Mouse (Mus musculus) hindbrain, embryonic 12.5 days (tissue): ENCODE results near the gene 1600002K03Rik. TPM values are rescaled to one million over a fixed set of nuclear protein-coding genes. Genes with fewer than 3 reads are reported as not detected.

Experiments
- ATAC-seq: fragments of 200-750 bp; cut with Nextera tagmentation; 2 replicates; pipeline ENCODE4 v1.8.0; 2017; ENCODE audit warnings: moderate TSS enrichment; ENCODE audit not compliant: low FRiP score
- H3K27ac ChIP-seq: fragments of 300-500 bp; sonication (generic); 2 replicates; pipeline ENCODE4 v1.5.1; 2016; ENCODE audit warnings: mild to moderate bottlenecking
- H3K27me3 ChIP-seq: fragments of 300-500 bp; sonication (generic); 2 replicates; pipeline ENCODE4 v1.6.1; 2016; ENCODE audit warnings: mild to moderate bottlenecking
- H3K36me3 ChIP-seq: fragments of 300-500 bp; sonication (generic); 2 replicates; pipeline ENCODE4 v1.6.1; 2016; ENCODE audit warnings: mild to moderate bottlenecking
- H3K4me1 ChIP-seq: fragments of 300-500 bp; sonication (generic); 2 replicates; pipeline ENCODE4 v1.6.1; 2016
- H3K4me2 ChIP-seq: fragments of 300-500 bp; sonication (generic); replicated peaks from 2 replicates; pipeline ENCODE4 v1.6.1; 2016; ENCODE audit warnings: mild to moderate bottlenecking
- H3K4me3 ChIP-seq: fragments of 300-500 bp; sonication (generic); 2 replicates; pipeline ENCODE4 v1.5.1; 2016; ENCODE audit warnings: mild to moderate bottlenecking
- H3K9ac ChIP-seq: fragments of 300-500 bp; sonication (generic); 2 replicates; pipeline ENCODE4 v1.6.1; 2016; ENCODE audit warnings: mild to moderate bottlenecking, moderate library complexity
- H3K9me3 ChIP-seq: fragments of 300-500 bp; sonication (generic); replicated peaks from 2 replicates; pipeline ENCODE4 v1.6.1; 2016; ENCODE audit warnings: mild to moderate bottlenecking
- WGBS: fragments of 180-500 bp; shearing (Covaris S2); methylation state at CpG from one replicate; pipeline ENCODE4 v1.1.7; 2016; 5-methylcytosine and 5-hydroxymethylcytosine counted together
- polyA plus RNA-seq: library from polyadenylated mRNA; unstranded; fragments of >200 nt; fragmentation: Nextera tagmentation; extraction: Ambion mirVana; gene quantifications from 2 replicates; pipeline ENCODE4 v1.2.1, GENCODE M21; 2016

1600002K03Rik gene
- polyA plus RNA-seq, 1 experiment from 2014 or later, result 13.3 TPM

- peak overlapping the region; percentile 99 for H3K4me2 ChIP-seq
- H3K27me3 ChIP-seq, result no peaks in the 10 kb centered on the region
- under 1% methylated on average over 42 of the region's 71 CpGs for WGBS
- H3K27ac ChIP-seq, result peak overlapping the region; percentile 100
- H3K36me3 ChIP-seq, result peaks cover 46% of the 10 kb centered on the region
- H3K4me1 ChIP-seq, result peaks cover 57% of the 10 kb centered on the region
- no peaks in the 10 kb centered on the region for H3K9me3 ChIP-seq
- H3K9ac ChIP-seq, result peak overlapping the region; percentile 100
- H3K4me3 ChIP-seq, result peak overlapping the region; percentile 99
- ATAC-seq, result no peak
These were observed 22.2 kb upstream of the 1600002K03Rik start for GRCm38 (mm10) chr10:80150226-80151210.

- no peaks in the 10 kb centered on the region for H3K27me3 ChIP-seq
- under 1% methylated on average over 26 of the region's 26 CpGs for WGBS
- peak overlapping the region; percentile 100 for H3K27ac ChIP-seq
- H3K4me3 ChIP-seq, result peak overlapping the region; percentile 99
- no peaks in the 10 kb centered on the region for H3K9me3 ChIP-seq
- H3K36me3 ChIP-seq, result peaks cover 55% of the 10 kb centered on the region
- peaks cover 58% of the 10 kb centered on the region for H3K4me1 ChIP-seq
- ATAC-seq, result no peak
- H3K4me2 ChIP-seq, result peak overlapping the region; percentile 99
- peak overlapping the region; percentile 100 for H3K9ac ChIP-seq
These were observed 21.3 kb upstream of the 1600002K03Rik start for GRCm38 (mm10) chr10:80151211-80152034.

GRCm38 (mm10) chr10:80152071-80152872 lies 20.5 kb upstream of the 1600002K03Rik start:
- peak overlapping the region; percentile 99 for H3K4me3 ChIP-seq
- no peaks in the 10 kb centered on the region for H3K27me3 ChIP-seq
- H3K9me3 ChIP-seq, result no peaks in the 10 kb centered on the region
- H3K27ac ChIP-seq, result peak overlapping the region; percentile 100
- H3K9ac ChIP-seq, result peak overlapping the region; percentile 100
- H3K4me1 ChIP-seq, result peaks cover 63% of the 10 kb centered on the region
- 5% methylated on average over 15 of the region's 15 CpGs for WGBS
- peak overlapping the region; percentile 99 for H3K4me2 ChIP-seq
- no peak for ATAC-seq
- H3K36me3 ChIP-seq, result peaks cover 63% of the 10 kb centered on the region

- Histone ChIP-seq H3K9me3 (no peaks in the 10 kb centered on the region), H3K36me3 (peaks cover 68% of the 10 kb centered on the region), H3K27me3 (no peaks in the 10 kb centered on the region), H3K4me2 (peak overlapping the region; percentile 99), H3K9ac (peak overlapping the region; percentile 100), H3K4me3 (peak overlapping the region; percentile 99), H3K27ac (peak overlapping the region; percentile 100), H3K4me1 (peaks cover 62% of the 10 kb centered on the region)
- 38% methylated on average over 3 of the region's 3 CpGs for WGBS
- no peak for ATAC-seq
These were observed 19.9 kb upstream of the 1600002K03Rik start for GRCm38 (mm10) chr10:80152873-80153260.

- Histone ChIP-seq H3K27me3 (no peaks in the 10 kb centered on the region), H3K4me1 (peaks cover 68% of the 10 kb centered on the region), H3K9ac (peak overlapping the region; percentile 100), H3K4me3 (peak overlapping the region; percentile 99), H3K36me3 (peaks cover 68% of the 10 kb centered on the region), H3K9me3 (no peaks in the 10 kb centered on the region), H3K27ac (peak overlapping the region; percentile 100), H3K4me2 (peak overlapping the region; percentile 99)
- ATAC-seq, result no peak
- WGBS, result 79% methylated on average over 19 of the region's 19 CpGs
These were observed 19.0 kb upstream of the 1600002K03Rik start for GRCm38 (mm10) chr10:80153713-80154112.

GRCm38 (mm10) chr10:80154384-80154783 lies 18.4 kb upstream of the 1600002K03Rik start:
- peaks cover 68% of the 10 kb centered on the region for H3K36me3 ChIP-seq
- H3K9ac ChIP-seq, result 0 out of 2 replicates have a peak overlapping the region, but pooled peaks have one; percentile 100
- peak overlapping the region; percentile 5; the same call in 1 of the 2 replicates for H3K4me3 ChIP-seq
- H3K27me3 ChIP-seq, result no peaks in the 10 kb centered on the region
- H3K27ac ChIP-seq, result peak overlapping the region; percentile 100
- peaks cover 75% of the 10 kb centered on the region for H3K4me1 ChIP-seq
- ATAC-seq, result no peak
- WGBS, result 86% methylated on average over 7 of the region's 7 CpGs
- H3K9me3 ChIP-seq, result no peaks in the 10 kb centered on the region
- H3K4me2 ChIP-seq, result peak overlapping the region; percentile 99; the same call in 1 of the 2 replicates

- ATAC-seq, result no peak
- Histone ChIP-seq H3K4me3 (0 out of 2 replicates have a peak overlapping the region, but pooled peaks have one; percentile 7), H3K9me3 (no peaks in the 10 kb centered on the region), H3K4me1 (peaks cover 80% of the 10 kb centered on the region), H3K27ac (peak overlapping the region; percentile 71), H3K4me2 (no peak overlapping the region; the same call in 1 of the 2 replicates), H3K9ac (peak overlapping the region; percentile 47), H3K36me3 (peaks cover 68% of the 10 kb centered on the region), H3K27me3 (no peaks in the 10 kb centered on the region)
- 47% methylated on average over 1 of the region's 1 CpGs for WGBS
These were observed 17.5 kb upstream of the 1600002K03Rik start for GRCm38 (mm10) chr10:80155277-80155676.

- H3K27ac ChIP-seq, result peak overlapping the region; percentile 91
- 0 out of 2 replicates have a peak overlapping the region, but pooled peaks have one; percentile 47 for H3K9ac ChIP-seq
- WGBS, result 84% methylated on average over 29 of the region's 29 CpGs
These were observed 16.6 kb upstream of the 1600002K03Rik start for GRCm38 (mm10) chr10:80156002-80156751.

GRCm38 (mm10) chr10:80156752-80157053 lies 16.0 kb upstream of the 1600002K03Rik start:
- H3K27me3 ChIP-seq, result no peaks in the 10 kb centered on the region
- ATAC-seq, result no peak
- peaks cover 93% of the 10 kb centered on the region for H3K4me1 ChIP-seq
- H3K4me2 ChIP-seq, result no peak overlapping the region
- no peak overlapping the region for H3K9ac ChIP-seq
- peaks cover 60% of the 10 kb centered on the region for H3K36me3 ChIP-seq
- peak overlapping the region; percentile 91 for H3K27ac ChIP-seq
- H3K4me3 ChIP-seq, result peak overlapping the region; percentile 3; the same call in 1 of the 2 replicates
- no peaks in the 10 kb centered on the region for H3K9me3 ChIP-seq
- WGBS, result 68% methylated on average over 7 of the region's 7 CpGs

More at GRCm38 (mm10) chr10:80156002-80156751, 16.6 kb upstream of the 1600002K03Rik start:
- no peak for ATAC-seq
- no peaks in the 10 kb centered on the region for H3K27me3 ChIP-seq
- no peaks in the 10 kb centered on the region for H3K9me3 ChIP-seq
- peak overlapping the region; percentile 3; the same call in 1 of the 2 replicates for H3K4me3 ChIP-seq
- peaks cover 65% of the 10 kb centered on the region for H3K36me3 ChIP-seq
- H3K4me1 ChIP-seq, result peaks cover 89% of the 10 kb centered on the region
- no peak overlapping the region for H3K4me2 ChIP-seq

GRCm38 (mm10) chr10:80157141-80157929 lies 15.4 kb upstream of the 1600002K03Rik start:
- no peaks in the 10 kb centered on the region for H3K9me3 ChIP-seq
- peaks cover 93% of the 10 kb centered on the region for H3K4me1 ChIP-seq
- 61% methylated on average over 15 of the region's 15 CpGs for WGBS
- no peak for ATAC-seq
- H3K27ac ChIP-seq, result peak overlapping the region; percentile 91
- no peaks in the 10 kb centered on the region for H3K27me3 ChIP-seq
- 0 out of 2 replicates have a peak overlapping the region, but pooled peaks have one; percentile 1 for H3K4me3 ChIP-seq
- 0 out of 2 replicates have a peak overlapping the region, but pooled peaks have one; percentile 2 for H3K9ac ChIP-seq
- H3K4me2 ChIP-seq, result 0 out of 2 replicates have a peak overlapping the region, but pooled peaks have one; percentile 8
- H3K36me3 ChIP-seq, result peaks cover 54% of the 10 kb centered on the region
